Mouse (Mus musculus): ENCODE data around the gene Armc12. TPM values are rescaled to one million over a fixed set of nuclear protein-coding genes. Genes with fewer than 3 reads are reported as not detected.
A peak's percentile ranks its signal among the peaks of the same experiment; 100 is the strongest.

The Armc12 gene
- polyA plus RNA-seq, 1 experiment from 2014 or later = not detected

- Histone ChIP-seq H3K4me1 (ENCODE audit: control insufficient read depth in 2 of 2, insufficient read depth in 2 of 2, low read length in 2 of 2) (peaks cover 12 to 13% of the 10 kb centered on the region in 2 experiments; a peak in 3 of 4 replicates), H3K27ac (replicated peaks in 1 of 2; ENCODE audit: control insufficient read depth in 1 of 2, insufficient read depth in 1 of 2, low read depth in 2 of 2, low read length in 2 of 2) (no peak overlapping the region), H3K9ac (ENCODE audit: low read length) (no peak overlapping the region), H3K4me3 (ENCODE audit: control insufficient read depth in 1 of 2, insufficient read depth in 1 of 2, low read depth in 1 of 2, low read length in 2 of 2) (no peak overlapping the region), H3K27me3 (ENCODE audit: control insufficient read depth, insufficient read depth, low read length) (peaks cover 27% of the 10 kb centered on the region), H3K9me3 (ENCODE audit: control insufficient read depth, low read length) (no peaks in the 10 kb centered on the region), H3K36me3 (ENCODE audit: control insufficient read depth, insufficient read depth, low read length) (no peaks in the 10 kb centered on the region), H3K4me2 (ENCODE audit: low read length) (no peak overlapping the region)
- WGBS = 55% methylated on average over 4 of the region's 4 CpGs
- ATAC-seq (ENCODE audit: insufficient number of reproducible peaks, insufficient read depth, low FRiP score, low read depth) = no peak
These were observed 10.0 kb upstream of the Armc12 start for GRCm38 (mm10) chr17:28520561-28520960.

GRCm38 (mm10) chr17:28521071-28521726 lies 9.4 kb upstream of the Armc12 start:
- no peak overlapping the region for H3K4me3 ChIP-seq (ENCODE audit: control insufficient read depth in 1 of 2, insufficient read depth in 1 of 2, low read depth in 1 of 2, low read length in 2 of 2)
- no peaks in the 10 kb centered on the region for H3K36me3 ChIP-seq (ENCODE audit: control insufficient read depth, insufficient read depth, low read length)
- H3K27me3 ChIP-seq (ENCODE audit: control insufficient read depth, insufficient read depth, low read length) = peaks cover 27% of the 10 kb centered on the region
- no peak overlapping the region for H3K27ac ChIP-seq (replicated peaks in 1 of 2; ENCODE audit: control insufficient read depth in 1 of 2, insufficient read depth in 1 of 2, low read depth in 2 of 2, low read length in 2 of 2)
- no peak overlapping the region for H3K4me2 ChIP-seq (ENCODE audit: low read length)
- H3K9me3 ChIP-seq (ENCODE audit: control insufficient read depth, low read length) = no peaks in the 10 kb centered on the region
- whole genome bisulfite sequencing = 59% methylated on average over 5 of the region's 5 CpGs
- H3K9ac ChIP-seq (ENCODE audit: low read length) = no peak overlapping the region
- ATAC-seq (ENCODE audit: insufficient number of reproducible peaks, insufficient read depth, low FRiP score, low read depth) = no peak
- H3K4me1 ChIP-seq (ENCODE audit: control insufficient read depth in 2 of 2, insufficient read depth in 2 of 2, low read length in 2 of 2) = peaks cover 10 to 13% of the 10 kb centered on the region in 2 experiments; a peak in 3 of 4 replicates

GRCm38 (mm10) chr17:28521920-28522319 lies 8.7 kb upstream of the Armc12 start:
- no peak for ATAC-seq (ENCODE audit: insufficient number of reproducible peaks, insufficient read depth, low FRiP score, low read depth)
- WGBS = 36% methylated on average over 6 of the region's 6 CpGs
- H3K36me3 ChIP-seq (ENCODE audit: control insufficient read depth, insufficient read depth, low read length) = no peaks in the 10 kb centered on the region
- no peak overlapping the region for H3K9ac ChIP-seq (ENCODE audit: low read length)
- H3K9me3 ChIP-seq (ENCODE audit: control insufficient read depth, low read length) = no peaks in the 10 kb centered on the region
- no peak overlapping the region for H3K27ac ChIP-seq (replicated peaks in 1 of 2; ENCODE audit: control insufficient read depth in 1 of 2, insufficient read depth in 1 of 2, low read depth in 2 of 2, low read length in 2 of 2)
- H3K4me1 ChIP-seq (ENCODE audit: control insufficient read depth in 2 of 2, insufficient read depth in 2 of 2, low read length in 2 of 2) = peaks cover 10 to 13% of the 10 kb centered on the region in 2 experiments; a peak in 3 of 4 replicates
- no peak overlapping the region; a peak in 1 of 4 replicates for H3K4me3 ChIP-seq (ENCODE audit: control insufficient read depth in 1 of 2, insufficient read depth in 1 of 2, low read depth in 1 of 2, low read length in 2 of 2)
- peak overlapping the region; percentile 95 for H3K4me2 ChIP-seq (ENCODE audit: low read length)
- peaks cover 27% of the 10 kb centered on the region for H3K27me3 ChIP-seq (ENCODE audit: control insufficient read depth, insufficient read depth, low read length)

DNA sequence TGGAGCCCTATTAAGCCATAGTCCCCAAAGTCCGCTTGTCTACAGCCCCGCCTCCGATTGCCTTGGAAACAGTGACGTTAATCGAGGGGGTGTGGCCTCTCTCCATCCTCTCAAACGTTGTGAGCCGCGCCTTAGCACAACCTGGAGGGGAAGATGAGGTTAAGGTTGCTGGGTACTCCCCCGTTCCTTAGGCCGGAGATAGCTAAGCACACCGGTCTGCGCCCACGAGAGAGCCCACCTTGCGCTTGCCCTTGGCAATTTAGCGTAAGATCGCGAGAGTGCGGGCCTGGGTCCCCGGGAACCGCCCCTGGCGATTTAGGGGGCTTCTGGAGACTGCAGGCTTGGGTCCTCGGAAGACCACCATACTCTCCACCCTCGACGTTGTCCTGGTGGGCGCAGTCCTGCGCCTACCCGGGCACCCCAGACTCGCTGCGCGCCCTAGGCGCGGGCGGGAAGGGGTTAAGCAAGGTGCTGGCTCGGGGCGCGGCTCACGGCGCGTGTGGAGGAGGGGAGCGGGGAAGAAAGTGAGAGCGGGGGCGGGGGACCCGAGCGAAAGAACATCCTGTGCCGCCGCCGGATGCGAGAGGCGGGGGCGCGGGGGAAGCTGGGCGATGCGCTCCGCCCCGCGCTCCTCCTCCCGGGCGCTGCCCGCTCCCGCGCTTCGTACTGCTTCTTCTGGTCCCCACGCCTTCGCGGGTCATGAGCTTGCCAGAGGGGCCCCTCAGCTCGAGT lies 7.8 kb upstream of the Armc12 start:
- Histone ChIP-seq H3K4me2 (ENCODE audit: low read length) (peak overlapping the region; percentile 95), H3K4me1 (ENCODE audit: control insufficient read depth in 2 of 2, insufficient read depth in 2 of 2, low read length in 2 of 2) (peaks cover 7 to 9% of the 10 kb centered on the region in 2 experiments; a peak in 3 of 4 replicates), H3K27me3 (ENCODE audit: control insufficient read depth, insufficient read depth, low read length) (peaks cover 27% of the 10 kb centered on the region), H3K4me3 (ENCODE audit: control insufficient read depth in 1 of 2, insufficient read depth in 1 of 2, low read depth in 1 of 2, low read length in 2 of 2) (peak overlapping the region; percentile 61 to 68), H3K9me3 (ENCODE audit: control insufficient read depth, low read length) (no peaks in the 10 kb centered on the region), H3K27ac (replicated peaks in 1 of 2; ENCODE audit: control insufficient read depth in 1 of 2, insufficient read depth in 1 of 2, low read depth in 2 of 2, low read length in 2 of 2) (peak overlapping the region; percentile 18 to 56; a peak in 3 of 4 replicates), H3K9ac (ENCODE audit: low read length) (peak overlapping the region; percentile 67), H3K36me3 (ENCODE audit: control insufficient read depth, insufficient read depth, low read length) (no peaks in the 10 kb centered on the region)
- WGBS = under 1% methylated on average over 61 of the region's 66 CpGs
- peak; percentile 66 for ATAC-seq (ENCODE audit: insufficient number of reproducible peaks, insufficient read depth, low FRiP score, low read depth)

DNA sequence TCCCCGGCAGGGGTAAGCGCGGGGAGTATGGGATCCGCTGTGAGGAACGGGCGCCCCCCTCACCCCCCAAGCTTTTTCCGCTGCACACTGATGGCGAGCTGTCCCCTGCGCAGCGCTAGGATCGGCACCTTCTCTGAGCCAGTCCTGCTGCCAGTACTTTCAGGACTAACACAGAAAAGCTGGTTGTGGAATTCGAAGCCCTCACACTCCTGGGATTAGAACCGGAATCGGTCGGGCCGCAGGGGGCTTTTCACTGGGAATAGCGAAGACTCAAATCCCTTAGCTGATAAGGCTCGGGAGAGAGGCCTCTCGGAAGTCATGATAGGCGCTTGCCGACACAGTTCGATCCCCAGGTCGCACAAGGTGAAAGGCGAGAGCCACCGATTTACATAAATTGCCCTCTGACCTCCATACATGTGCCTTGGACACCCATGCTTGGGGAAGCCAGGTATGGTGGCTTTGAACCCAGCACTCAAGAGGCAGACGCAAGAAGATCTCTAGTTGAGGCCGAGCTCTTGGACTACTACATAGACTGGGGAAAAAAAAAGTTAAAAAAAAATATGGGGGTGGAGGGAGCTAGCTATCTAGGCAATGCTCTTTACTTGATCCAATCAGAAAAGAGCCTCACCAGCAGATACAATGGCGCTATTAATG lies 7.1 kb upstream of the Armc12 start:
- Histone ChIP-seq H3K9me3 (ENCODE audit: control insufficient read depth, low read length) (no peaks in the 10 kb centered on the region), H3K4me3 (ENCODE audit: control insufficient read depth in 1 of 2, insufficient read depth in 1 of 2, low read depth in 1 of 2, low read length in 2 of 2) (peak overlapping the region; percentile 61 to 68), H3K4me2 (ENCODE audit: low read length) (peak overlapping the region; percentile 95), H3K36me3 (ENCODE audit: control insufficient read depth, insufficient read depth, low read length) (no peaks in the 10 kb centered on the region), H3K9ac (ENCODE audit: low read length) (peak overlapping the region; percentile 67), H3K4me1 (ENCODE audit: control insufficient read depth in 2 of 2, insufficient read depth in 2 of 2, low read length in 2 of 2) (peaks cover 3 to 7% of the 10 kb centered on the region in 2 experiments; a peak in 2 of 4 replicates), H3K27ac (replicated peaks in 1 of 2; ENCODE audit: control insufficient read depth in 1 of 2, insufficient read depth in 1 of 2, low read depth in 2 of 2, low read length in 2 of 2) (0 out of 4 replicates have a peak overlapping the region, but pooled peaks of 1 of the 2 experiments have one; percentile 56), H3K27me3 (ENCODE audit: control insufficient read depth, insufficient read depth, low read length) (peaks cover 26% of the 10 kb centered on the region)
- ATAC-seq (ENCODE audit: insufficient number of reproducible peaks, insufficient read depth, low FRiP score, low read depth) = no peak
- WGBS = 9% methylated on average over 28 of the region's 28 CpGs

- Histone ChIP-seq H3K4me3 (ENCODE audit: control insufficient read depth in 1 of 2, insufficient read depth in 1 of 2, low read depth in 1 of 2, low read length in 2 of 2) (no peak overlapping the region), H3K9ac (ENCODE audit: low read length) (no peak overlapping the region), H3K9me3 (ENCODE audit: control insufficient read depth, low read length) (no peaks in the 10 kb centered on the region), H3K27ac (replicated peaks in 1 of 2; ENCODE audit: control insufficient read depth in 1 of 2, insufficient read depth in 1 of 2, low read depth in 2 of 2, low read length in 2 of 2) (no peak overlapping the region), H3K36me3 (ENCODE audit: control insufficient read depth, insufficient read depth, low read length) (no peaks in the 10 kb centered on the region), H3K4me1 (ENCODE audit: control insufficient read depth in 2 of 2, insufficient read depth in 2 of 2, low read length in 2 of 2) (peaks cover 0 to 7% of the 10 kb centered on the region in 2 experiments; a peak in 2 of 4 replicates), H3K4me2 (ENCODE audit: low read length) (no peak overlapping the region), H3K27me3 (ENCODE audit: control insufficient read depth, insufficient read depth, low read length) (peaks cover 20% of the 10 kb centered on the region)
- ATAC-seq (ENCODE audit: insufficient number of reproducible peaks, insufficient read depth, low FRiP score, low read depth) = no peak
- WGBS = 84% methylated on average over 23 of the region's 23 CpGs
These were observed 6.5 kb upstream of the Armc12 start for GRCm38 (mm10) chr17:28524009-28524695.

DNA sequence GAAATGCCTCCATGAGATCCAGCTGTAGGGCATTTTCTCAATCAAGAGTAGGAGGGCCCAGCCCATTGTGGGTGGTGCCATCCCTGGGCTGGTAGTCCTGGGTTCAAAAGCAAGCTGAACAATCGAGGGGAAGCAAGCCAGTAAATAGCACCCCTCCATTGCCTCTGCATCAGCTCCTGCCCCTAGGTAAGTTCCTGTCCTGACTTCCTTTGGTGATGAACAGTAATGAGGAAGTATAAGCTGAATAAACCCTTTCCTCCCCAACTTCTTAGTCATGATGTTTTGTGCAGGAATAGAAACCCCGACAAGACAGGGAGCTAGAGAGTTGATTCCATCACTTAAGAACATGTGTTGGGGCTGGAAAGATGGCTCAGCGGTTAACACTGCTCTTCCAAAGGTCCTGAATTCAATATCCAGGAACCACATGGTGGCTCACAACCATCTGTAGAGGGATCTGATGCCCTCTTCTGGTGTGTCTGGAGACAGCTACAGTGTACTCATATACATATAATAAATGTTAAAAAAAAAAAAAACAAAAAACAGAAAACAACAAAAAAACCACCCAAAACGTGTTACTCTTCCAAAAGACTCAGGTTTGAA lies 5.7 kb upstream of the Armc12 start:
- Histone ChIP-seq H3K4me3 (ENCODE audit: control insufficient read depth in 1 of 2, insufficient read depth in 1 of 2, low read depth in 1 of 2, low read length in 2 of 2) (no peak overlapping the region), H3K9me3 (ENCODE audit: control insufficient read depth, low read length) (no peaks in the 10 kb centered on the region), H3K4me1 (ENCODE audit: control insufficient read depth in 2 of 2, insufficient read depth in 2 of 2, low read length in 2 of 2) (peaks cover 0 to 7% of the 10 kb centered on the region in 2 experiments; a peak in 2 of 4 replicates), H3K9ac (ENCODE audit: low read length) (no peak overlapping the region), H3K4me2 (ENCODE audit: low read length) (no peak overlapping the region), H3K27me3 (ENCODE audit: control insufficient read depth, insufficient read depth, low read length) (peaks cover 20% of the 10 kb centered on the region), H3K27ac (replicated peaks in 1 of 2; ENCODE audit: control insufficient read depth in 1 of 2, insufficient read depth in 1 of 2, low read depth in 2 of 2, low read length in 2 of 2) (no peak overlapping the region), H3K36me3 (ENCODE audit: control insufficient read depth, insufficient read depth, low read length) (no peaks in the 10 kb centered on the region)
- whole genome bisulfite sequencing = 65% methylated on average over 4 of the region's 4 CpGs
- no peak for ATAC-seq (ENCODE audit: insufficient number of reproducible peaks, insufficient read depth, low FRiP score, low read depth)

Data from heart, embryonic 14.5 days (tissue).